Mouse (Mus musculus): ENCODE results near the gene Tmem165.

The Tmem165 gene

DNA sequence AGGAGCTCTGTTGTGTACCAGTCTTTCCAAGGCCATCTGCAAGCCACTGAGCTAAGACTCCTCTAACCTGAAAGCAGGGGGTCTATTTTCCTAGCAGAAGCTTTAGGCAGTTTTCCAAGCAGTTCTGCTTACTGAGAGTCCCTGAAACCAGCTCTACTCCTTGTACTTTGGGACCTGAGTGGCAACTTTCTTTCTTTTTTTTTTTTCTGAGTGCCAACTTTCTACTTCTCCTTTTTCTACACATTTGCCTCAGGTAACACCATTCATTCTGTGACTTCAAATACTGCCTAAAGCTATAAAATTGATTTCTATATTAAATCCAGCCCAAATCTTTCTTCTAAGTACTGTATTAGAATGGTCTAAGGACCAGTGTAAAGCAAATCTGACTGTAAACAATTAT lies 62.9 kb downstream of the Tmem165 start:
- DNase-seq (ENCODE audit: low spot score), result no peak

DNA sequence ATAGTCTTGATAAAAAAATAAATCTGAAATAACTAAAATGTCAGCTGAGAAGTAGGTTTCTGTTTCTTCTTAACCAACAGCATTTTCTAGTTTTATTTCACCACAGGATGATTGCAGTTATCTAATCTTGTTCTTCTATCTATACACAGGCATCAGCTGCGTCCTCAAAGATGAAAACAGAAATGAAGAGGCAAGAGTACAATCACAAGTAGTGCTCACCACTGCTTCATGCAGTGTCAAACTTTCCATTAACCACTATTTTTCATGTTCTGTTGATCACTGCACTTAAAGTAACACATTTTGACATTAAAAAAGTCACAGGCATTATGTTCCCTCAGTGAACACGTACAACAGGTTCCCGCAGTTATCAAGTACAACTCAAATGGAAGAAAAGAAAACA lies 67.3 kb downstream of the Tmem165 start:
- no peak for DNase-seq (ENCODE audit: low spot score)
